Mouse (Mus musculus) erythroid progenitor cell, adult 5-6 weeks (primary cell): ENCODE measurements around the gene Gpr142. TPM values are rescaled to one million over a fixed set of nuclear protein-coding genes. Genes with fewer than 3 reads are reported as not detected.

Source experiments
- ATAC-seq: replicated peaks from 2 replicates; pipeline ENCODE4 v1.8.0; 2016; ENCODE audit warnings: moderate number of reproducible peaks, mild to moderate bottlenecking, moderate TSS enrichment, inconsistent platforms; ENCODE audit not compliant: poor library complexity, low FRiP score, severe bottlenecking
- total RNA-seq, 2 experiments: library from RNA; stranded (forward) in 1 of 2; stranded (reverse) in 1 of 2; fragments of 150-400 nt in 1 of 2; fragments of 186-747, 209-891 nt in 1 of 2; gene quantifications; 2 replicates each; pipeline versions ENCODE4 v1.2.3 to v1.2.4; 2015 to 2017; ENCODE audit warnings: low replicate concordance in 2 of 2

Gpr142 gene
- total RNA-seq, 2 experiments from 2014 or later: not detected

DNA sequence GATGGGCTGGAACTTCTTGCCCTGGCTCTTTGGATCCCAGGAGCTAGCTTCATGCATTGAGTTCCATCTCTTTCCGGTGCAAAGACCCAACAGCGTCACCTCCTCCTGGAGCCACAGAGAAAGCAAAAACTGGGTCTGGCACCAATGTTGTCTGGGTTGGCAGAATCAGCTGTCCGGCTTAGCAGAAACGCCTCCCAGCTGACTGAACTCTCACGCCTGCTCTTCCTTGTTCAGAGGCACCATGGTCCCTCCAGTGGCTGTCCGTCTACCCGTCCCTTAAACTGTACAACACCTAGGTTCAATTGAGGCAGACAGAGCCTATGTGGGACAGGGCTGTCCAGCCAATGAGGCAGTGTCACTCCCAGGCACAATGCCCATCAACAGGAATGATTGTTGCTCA lies 1.5 kb upstream of the Gpr142 start:
- ATAC-seq: no peak

DNA sequence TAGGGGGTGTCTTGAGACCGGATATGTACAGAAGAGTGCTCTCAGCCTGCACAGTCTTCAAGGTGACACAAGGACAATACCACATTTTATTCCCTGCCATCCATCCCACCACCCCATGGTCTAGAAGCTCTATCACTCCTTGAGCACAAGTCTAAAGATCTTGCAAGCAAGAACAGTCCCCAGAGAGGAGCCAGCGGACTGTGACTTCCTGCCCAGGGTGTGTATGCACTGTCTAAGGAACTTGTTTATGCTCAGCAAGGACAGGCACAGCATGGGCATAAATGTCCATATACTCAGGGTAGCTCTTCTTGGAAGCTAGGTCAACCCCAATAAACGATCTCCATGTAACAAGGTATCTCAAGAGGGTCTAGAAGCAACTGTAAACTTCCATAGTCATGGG lies 743 bp upstream of the Gpr142 start:
- no peak for ATAC-seq

DNA sequence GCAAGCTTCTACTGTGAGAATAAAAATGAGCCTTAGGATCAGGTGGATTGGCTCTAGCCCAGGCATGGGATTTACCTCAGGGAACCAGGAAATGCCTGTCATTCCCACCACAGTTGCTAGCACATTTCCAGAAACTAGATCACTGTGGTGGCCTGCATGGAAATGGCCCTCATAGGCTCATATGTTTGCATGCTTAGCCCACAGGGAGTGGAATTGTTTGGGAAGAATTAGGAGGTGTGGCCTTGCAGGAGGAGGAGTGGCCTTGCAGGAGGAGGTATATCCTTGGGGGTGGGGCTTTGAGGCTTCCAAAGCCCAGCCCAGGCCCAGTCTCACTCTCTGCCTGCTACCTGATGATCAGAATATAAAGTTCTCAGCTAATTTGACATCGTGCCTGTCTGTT lies 3.2 kb downstream of the Gpr142 start:
- no peak for ATAC-seq

DNA sequence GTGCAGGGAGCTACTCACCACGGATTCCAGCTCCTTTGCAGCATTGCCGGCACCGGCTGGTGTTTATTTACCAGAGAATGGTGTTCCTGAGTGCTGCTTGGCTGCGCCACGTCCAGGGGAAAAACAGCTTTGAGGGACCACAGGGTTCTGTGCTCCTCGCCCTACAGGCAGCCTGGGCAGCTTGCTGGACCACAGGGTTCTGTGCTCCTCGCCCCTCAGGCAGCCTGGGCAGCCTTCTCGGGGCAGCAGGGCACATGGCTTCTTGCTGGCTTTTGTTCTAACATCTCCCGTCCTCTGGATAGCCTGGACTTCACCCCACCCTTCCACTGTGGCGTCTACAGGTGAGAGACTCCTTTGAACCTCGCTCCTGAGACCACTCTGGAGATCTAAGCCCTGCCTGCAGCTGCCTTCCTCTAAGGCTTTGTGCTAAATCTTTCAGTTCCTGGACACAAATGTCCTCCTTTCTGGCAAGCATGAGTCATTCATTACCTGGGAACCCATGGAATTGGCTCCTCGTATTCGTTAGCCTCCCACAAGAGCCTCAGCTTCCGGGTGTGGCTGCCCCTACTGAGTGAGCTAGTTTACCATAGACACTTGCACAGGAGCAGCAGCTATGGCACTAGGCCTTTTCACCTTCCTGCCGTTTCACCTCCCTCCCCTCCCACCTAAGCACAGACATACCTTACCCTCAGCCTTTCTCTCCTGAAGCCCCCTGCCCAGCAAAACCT lies 4.0 kb downstream of the Gpr142 start:
- no peak for ATAC-seq

DNA sequence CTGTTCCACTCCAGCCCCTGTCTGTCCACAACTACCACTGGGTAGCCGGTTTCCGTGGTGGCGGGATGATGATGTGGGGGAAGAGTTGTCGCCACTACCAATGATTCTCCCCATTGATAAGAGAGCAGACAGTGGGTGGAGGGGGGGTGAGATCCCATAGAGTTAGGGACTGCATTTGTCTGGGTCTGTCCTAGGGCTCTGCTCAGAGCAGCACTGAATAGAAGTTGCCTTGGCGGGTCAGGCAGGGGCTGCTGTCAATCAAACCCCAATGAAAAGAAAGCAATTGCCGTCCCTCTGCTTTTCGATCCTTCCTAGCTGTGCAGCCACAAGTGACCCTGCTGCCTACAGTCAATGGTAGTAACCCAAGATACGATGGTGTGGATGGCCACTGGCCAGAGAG lies 5.3 kb downstream of the Gpr142 start:
- ATAC-seq: no peak

DNA sequence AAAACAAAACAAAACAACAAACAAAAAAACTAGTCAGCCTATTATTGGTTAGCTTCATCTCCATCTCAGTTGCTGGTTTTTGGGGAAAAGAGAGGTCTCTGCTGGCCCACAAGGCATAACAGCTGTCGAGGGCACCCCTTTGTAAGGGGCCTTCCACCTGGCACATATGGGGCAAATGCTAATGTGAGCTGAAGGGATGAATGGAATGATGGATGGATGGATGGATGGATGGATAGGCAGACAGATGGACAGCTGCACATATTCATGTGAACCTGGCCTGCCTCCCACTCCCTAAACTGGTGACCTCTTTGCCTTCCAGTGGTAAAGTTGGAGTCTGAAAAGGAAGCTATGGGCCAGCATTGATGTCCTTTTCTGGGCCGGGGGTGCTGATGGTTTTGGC lies 8.3 kb downstream of the Gpr142 start:
- no peak for ATAC-seq

DNA sequence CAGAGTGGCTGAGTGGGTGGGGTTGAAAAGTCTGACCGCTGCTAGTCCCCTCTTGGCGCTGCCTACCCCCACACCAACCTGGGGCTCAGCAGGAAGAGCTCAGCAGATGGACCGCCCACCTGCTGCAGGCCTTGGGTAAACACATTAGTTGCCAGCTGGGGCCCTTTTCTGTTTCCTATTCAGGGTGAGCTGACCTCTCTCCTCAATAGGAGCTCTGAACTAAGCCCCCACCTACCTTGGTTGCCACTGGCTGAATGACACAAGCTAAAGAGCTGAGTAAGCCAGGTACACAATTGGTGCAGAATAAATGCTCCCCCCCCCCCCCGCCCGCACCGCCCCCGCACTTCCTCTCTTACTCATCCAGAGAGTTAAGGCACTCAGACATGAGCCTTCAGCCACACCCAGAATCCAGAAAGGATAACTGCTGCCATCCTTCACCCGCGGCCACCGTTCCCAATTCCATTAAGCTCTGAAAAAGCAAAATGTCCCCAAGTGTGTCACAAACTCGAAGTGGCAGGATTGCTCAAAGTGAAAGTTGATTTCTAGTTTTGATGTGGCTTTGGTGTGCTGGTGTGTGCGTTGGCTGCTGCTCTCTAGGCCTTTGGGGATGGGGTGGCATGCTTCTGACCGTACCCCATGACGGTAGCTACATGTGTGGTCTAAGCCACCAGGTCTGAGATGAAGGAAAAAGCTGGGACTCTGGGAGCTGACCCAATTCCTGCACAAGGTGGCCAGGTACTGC lies 9.1 kb downstream of the Gpr142 start:
- ATAC-seq: no peak

DNA sequence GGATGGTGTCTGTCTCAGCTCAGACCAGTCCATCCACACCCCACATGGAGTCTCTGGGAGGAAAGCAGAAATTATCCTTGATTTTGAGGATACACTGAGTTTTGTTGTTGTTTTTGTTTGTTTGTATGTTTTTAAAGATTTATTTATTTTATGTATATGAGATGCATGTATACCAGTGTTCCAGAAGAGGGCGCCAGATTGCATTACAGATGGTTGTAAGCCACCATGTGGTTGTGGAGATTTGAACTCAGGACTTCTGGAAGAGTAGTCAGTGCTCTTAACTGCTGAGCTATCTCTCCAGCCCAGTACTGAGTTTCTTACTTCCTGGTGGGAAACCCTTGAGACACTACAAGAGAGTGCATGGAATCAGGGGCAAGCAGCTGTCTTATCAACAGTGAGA lies 10.6 kb downstream of the Gpr142 start:
- ATAC-seq: no peak

DNA sequence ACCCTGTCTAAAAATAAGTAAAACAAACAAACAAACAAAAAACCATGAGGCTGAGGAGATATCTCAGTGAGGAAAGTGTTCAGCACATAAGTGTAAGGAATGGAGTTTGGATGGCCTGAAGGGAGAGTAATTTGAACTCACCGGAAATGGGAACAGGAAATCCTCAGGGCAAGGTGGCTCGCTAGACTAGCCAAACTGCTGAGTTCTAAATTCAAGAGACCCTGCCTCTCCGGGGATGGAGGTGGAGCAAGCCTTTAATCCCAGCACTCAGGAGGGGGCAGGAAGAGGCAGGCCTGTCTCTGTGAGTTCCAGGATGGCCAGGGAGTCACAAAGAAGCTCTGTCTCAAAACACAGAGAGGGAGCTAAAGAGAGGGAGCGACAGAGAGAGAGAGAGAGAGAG lies 11.6 kb downstream of the Gpr142 start:
- ATAC-seq: no peak

DNA sequence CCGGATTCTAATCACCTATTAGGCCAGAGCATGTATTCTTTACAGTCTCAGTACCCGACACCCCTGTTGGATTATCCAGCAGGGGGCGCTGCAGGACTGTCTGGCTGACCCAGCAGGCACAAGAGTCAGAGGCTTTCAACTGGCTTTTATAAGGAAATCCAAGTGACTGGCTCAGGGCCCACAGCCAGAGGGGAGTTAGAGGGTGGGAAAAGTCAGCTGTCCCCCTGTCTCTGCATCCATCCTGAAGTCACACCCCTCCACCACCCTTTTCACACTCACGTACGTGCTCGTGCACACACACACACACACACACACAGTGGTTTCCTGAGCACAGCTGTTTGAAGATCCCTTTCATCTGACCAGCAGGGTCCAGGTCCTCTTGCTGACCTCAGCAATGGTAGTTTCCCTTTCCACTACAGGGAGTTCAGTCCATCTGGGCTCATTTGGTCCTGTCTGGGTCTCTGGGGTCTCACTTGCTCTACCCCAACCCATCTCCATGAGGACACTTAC lies 14.1 kb downstream of the Gpr142 start:
- ATAC-seq: no peak

DNA sequence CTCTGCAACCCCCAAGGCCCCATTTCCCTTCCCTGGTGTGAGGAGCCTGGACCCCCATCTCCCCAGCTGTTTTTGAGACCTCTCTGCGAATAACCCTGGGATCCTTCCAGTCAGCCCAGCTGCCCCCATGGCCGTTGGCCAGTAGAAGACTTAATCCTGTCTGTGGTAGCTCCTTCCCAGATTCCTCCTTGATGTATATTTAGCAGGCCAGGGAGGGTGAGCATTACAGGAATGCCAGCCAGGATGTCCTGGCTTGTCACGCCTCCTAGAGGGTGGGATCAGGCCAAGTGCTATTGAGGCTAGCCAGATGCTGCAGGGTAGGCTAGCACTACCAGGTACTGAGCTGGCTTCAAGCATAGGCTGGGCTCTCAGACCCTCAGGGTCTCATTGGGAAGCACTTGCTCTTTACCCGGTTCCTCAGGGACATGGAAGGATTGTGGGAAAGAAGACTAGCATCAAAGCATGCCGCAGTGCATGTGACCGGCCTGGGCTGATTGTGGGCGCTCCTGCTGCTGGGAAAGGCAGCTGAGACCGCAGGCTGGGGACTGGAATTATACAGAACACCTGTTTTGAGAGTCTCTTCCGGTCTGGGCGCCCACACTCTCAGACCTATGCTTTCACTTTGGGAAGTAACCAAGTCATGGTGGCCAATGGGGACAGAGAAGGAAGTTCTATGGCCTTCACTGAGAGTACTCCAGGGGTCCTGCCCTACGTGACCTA lies 16.3 kb downstream of the Gpr142 start:
- ATAC-seq: no peak

DNA sequence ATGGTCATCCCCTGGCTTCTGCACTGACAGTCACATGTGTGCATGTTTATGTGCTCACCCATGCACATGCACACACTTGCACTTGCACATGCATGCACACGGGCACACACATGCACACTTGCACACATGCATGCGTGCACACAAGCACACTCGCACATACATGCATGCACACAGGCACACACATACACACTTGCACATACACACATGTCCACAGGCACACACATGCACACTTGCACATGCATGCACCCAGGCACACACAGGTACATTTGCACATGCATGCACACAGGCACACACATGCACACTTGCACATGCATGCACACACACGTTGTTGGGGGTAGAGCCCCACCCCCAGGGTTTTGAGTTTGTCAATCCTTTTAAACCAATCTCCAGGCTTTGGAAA lies 18.2 kb downstream of the Gpr142 start:
- no peak for ATAC-seq

DNA sequence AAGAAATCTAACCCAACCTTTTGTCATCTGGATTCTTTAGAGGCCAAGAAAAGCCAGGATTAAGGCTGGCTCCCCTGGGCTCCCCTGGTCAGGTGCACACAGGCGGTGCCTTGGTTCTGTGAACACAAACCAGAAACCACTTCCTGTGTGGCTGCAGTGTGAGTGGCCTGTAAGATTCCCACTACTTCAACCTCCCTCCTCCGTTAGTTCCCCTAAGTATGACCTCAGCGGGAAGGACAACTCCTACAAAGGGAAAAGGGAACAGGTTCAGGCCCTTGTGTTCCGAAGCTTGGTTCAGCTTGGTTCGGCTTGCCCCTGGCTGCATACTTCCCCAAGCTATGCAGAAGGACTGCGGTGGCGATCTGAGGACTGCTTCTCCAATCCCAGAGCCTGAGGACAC lies 19.5 kb downstream of the Gpr142 start:
- ATAC-seq: no peak

DNA sequence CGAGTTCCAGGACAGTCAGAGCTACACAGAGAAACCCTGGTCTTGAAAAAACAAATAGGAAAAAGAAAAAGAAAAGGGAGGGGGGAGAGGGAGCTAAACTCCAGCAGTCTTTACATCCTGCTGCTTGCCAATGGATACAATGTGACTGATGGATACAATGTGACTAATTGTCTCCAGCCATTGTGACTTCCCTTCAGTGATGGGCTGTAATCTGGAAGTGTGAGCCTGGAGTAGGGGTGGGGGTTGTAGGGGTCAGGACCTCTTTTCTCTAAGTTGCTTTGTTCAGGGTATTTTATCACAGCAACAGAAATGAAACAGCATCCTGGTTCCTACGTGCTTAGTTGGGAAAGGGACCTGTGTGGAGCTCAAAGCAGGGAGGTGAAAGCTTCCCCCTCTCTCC lies 20.4 kb downstream of the Gpr142 start:
- no peak for ATAC-seq

DNA sequence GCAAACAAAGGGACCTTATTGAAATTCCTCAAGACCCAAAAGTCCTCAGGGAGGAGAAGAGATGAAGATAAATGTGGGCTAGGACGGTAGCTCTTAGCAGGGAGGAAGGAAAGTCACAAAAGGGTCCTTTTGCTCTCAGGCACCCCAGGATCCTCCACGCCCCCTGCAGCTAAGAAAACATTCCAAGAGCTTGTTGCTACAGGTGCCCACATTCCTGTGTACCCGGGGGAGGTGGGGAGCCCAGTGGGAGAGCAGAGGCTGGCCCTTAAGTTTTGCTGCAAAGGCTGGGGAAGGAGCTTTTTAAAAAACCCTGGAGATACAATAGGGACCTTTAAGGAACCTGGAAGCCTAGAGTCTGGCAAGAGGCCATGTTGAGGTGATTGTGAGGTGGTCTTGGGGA lies 21.7 kb downstream of the Gpr142 start:
- no peak for ATAC-seq

DNA sequence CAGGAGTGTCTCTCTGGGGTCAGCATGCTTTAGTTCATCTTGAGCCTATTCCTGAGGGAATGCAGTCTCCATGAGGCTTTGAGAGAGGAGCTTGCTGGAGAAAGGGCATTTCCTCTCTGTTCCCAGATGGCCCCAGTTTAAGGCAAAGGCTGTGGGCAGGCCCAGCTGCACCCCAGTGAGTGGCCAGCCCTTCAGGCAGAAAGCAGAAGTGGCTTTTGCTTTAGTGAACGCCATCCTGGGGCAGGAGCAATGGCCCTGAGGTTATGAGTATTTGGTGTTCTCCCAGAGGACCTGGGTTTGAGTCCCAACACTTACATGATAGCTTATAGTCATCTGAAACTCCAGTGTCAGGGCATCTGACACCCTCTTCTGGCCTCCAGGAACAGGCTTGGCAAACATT lies 22.6 kb downstream of the Gpr142 start:
- ATAC-seq: no peak

DNA sequence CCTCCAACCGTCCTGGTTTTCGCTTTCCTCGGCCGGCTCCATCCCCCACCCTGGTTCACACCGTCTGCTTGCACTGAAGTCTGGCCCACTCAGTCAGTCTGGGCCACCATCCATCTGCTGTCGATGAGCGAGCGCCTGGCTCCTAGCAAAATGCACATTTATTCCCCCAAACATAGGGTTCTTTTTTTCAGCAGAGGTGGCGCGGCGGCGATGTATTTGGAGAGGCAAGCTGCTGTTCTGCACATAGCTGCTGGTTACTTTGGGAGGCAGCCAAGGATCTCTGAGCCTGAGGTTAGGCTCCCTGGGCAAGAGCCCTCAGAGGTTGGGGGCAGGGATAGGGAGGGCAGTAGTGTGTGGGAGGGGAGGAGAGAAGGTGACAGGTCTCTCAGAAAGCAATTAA lies 24.0 kb downstream of the Gpr142 start:
- ATAC-seq: no peak

DNA sequence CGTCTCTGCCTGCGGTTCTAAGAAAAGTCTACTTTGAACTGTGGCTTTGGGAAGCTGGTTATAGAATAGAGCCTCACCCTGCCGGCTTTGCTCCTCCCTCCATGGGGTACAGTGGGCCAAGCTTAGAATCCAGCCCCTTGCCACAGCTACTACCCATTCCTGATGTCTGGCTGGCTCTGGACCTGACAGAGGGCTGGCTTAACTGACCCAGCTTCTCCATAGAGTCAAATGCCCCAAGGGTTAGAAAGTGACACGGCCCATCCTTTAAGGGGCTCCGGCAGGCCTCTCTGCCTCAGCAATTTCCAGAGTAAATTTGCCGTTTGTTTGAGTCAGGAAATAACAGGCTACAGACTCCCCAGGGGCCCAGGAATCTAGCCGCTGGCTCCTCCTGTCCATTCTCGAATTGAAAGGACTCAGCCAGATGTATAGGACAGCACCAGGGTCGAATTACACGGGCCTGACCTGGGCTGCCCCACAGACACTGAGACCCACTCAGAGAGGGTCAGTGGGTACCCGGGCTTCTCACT lies 24.5 kb downstream of the Gpr142 start:
- no peak for ATAC-seq

DNA sequence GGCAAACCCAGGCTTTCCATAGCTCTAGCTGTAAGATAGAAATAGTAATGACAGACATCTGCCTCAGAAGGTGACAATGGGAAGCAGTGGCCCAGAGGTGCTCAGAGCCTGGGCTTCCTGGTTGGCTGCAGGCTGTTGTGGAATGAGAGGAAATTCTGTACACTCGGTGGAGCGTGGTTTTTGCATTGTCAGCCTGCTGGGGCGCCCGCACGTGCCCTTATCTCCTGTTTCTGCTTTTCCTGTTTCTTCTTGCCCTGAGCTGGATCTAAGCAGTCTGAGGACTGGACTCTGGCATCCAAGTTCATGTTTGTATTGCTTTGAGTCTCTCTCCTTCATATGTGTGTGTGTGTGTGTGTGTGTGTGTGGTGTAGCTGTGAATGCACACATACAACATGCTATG lies 28.0 kb downstream of the Gpr142 start:
- ATAC-seq: no peak
